Mouse (Mus musculus) spleen, postnatal 14 days (tissue): Measurements from ENCODE around the gene Scn7a.

Experiments used
- DNase-seq, 2 experiments: peaks; one replicate each; pipeline ENCODE4 v3.0.0; 2021 to 2022; ENCODE audit warnings: low spot score in 2 of 2

Gene Scn7a

GRCm38 (mm10) chr2:66784765-66785164, at the start of gene Scn7a:
TSS of gene Scn7a (minus strand) at chr2:66784914.
- no peak for DNase-seq

- DNase-seq = no peak
Observed at GRCm38 (mm10) chr2:66827729-66828128, 43.0 kb upstream of the Scn7a start.

- no peak for DNase-seq
Observed at GRCm38 (mm10) chr2:66819862-66820559, 35.3 kb upstream of the Scn7a start.

GRCm38 (mm10) chr2:66799676-66800249, 15.0 kb upstream of the Scn7a start:
- DNase-seq = no peak

- no peak for DNase-seq
Observed at GRCm38 (mm10) chr2:66797493-66797892, 12.8 kb upstream of the Scn7a start.

- no peak for DNase-seq
Observed at GRCm38 (mm10) chr2:66791629-66792028, 6.9 kb upstream of the Scn7a start.

- DNase-seq = no peak
Observed at GRCm38 (mm10) chr2:66780884-66781283, 3.8 kb downstream of the Scn7a start.

GRCm38 (mm10) chr2:66767980-66768379, 16.7 kb downstream of the Scn7a start:
- DNase-seq = no peak

- DNase-seq = no peak
Observed at GRCm38 (mm10) chr2:66765170-66765569, 19.5 kb downstream of the Scn7a start.

GRCm38 (mm10) chr2:66762905-66763304, 21.8 kb downstream of the Scn7a start:
- no peak for DNase-seq

- DNase-seq = no peak
Observed at GRCm38 (mm10) chr2:66728002-66728401, 56.7 kb downstream of the Scn7a start.

GRCm38 (mm10) chr2:66727585-66727974, 57.1 kb downstream of the Scn7a start:
- no peak for DNase-seq

GRCm38 (mm10) chr2:66726878-66727584, 57.7 kb downstream of the Scn7a start:
- no peak for DNase-seq

- DNase-seq = no peak
Observed at GRCm38 (mm10) chr2:66712071-66712470, 72.6 kb downstream of the Scn7a start.

GRCm38 (mm10) chr2:66692300-66692699, 92.4 kb downstream of the Scn7a start:
- no peak for DNase-seq

- no peak for DNase-seq
Observed at GRCm38 (mm10) chr2:66661988-66662387, 122.7 kb downstream of the Scn7a start.

GRCm38 (mm10) chr2:66656430-66656829, 128.3 kb downstream of the Scn7a start:
- no peak for DNase-seq

GRCm38 (mm10) chr2:66655431-66655830, 129.3 kb downstream of the Scn7a start:
- DNase-seq = no peak

- no peak for DNase-seq
Observed at GRCm38 (mm10) chr2:66644384-66644783, 140.3 kb downstream of the Scn7a start.

- DNase-seq = no peak
Observed at GRCm38 (mm10) chr2:66634580-66635359, 149.9 kb downstream of the Scn7a start, which contains the start of gene Scn9a. TSS of gene Scn9a (minus strand) at chr2:66634962.

GRCm38 (mm10) chr2:66632728-66633127, 152.0 kb downstream of the Scn7a start:
- DNase-seq = no peak
